Mouse (Mus musculus): Measurements from ENCODE around the gene Mier1. TPM values are rescaled to one million over a fixed set of nuclear protein-coding genes. Genes with fewer than 3 reads are reported as not detected.

Mier1 gene
- 10 to 100 TPM; 41.1 to 43.6 TPM for total RNA-seq (2021)

- DNase-seq (ENCODE audit: low spot score in 2 of 2) = peak; percentile 95 to 97
Measured at GRCm38 (mm10) chr4:103114184-103115111, at the start of gene Mier1, which contains the start of gene Wdr78. Gene Mier1, plus strand, starts transcription at chr4:103114390. Gene Wdr78, minus strand, starts transcription at chr4:103114555.

GRCm38 (mm10) chr4:103064421-103064820, 49.8 kb upstream of the Mier1 start:
- DNase-seq (ENCODE audit: low spot score in 2 of 2) = no peak
- intact Hi-C loops (cut with DNase I) = no loop called here

More at GRCm38 (mm10) chr4:103114184-103115111, at the start of gene Mier1, which contains the start of gene Wdr78:
- intact Hi-C loops (cut with DNase I) = loop anchor here (10.0 kb wide), 1 partner anchor 130 kb away; no protein-coding TSS in a partner anchor

- no peak for DNase-seq (ENCODE audit: low spot score in 2 of 2)
- intact Hi-C loops (cut with DNase I) = no loop called here
Measured at GRCm38 (mm10) chr4:103064976-103065375, 49.2 kb upstream of the Mier1 start.

GRCm38 (mm10) chr4:103067906-103068655, 46.1 kb upstream of the Mier1 start:
- DNase-seq (ENCODE audit: low spot score in 2 of 2) = no peak
- intact Hi-C loops (cut with DNase I) = no loop called here

DNA sequence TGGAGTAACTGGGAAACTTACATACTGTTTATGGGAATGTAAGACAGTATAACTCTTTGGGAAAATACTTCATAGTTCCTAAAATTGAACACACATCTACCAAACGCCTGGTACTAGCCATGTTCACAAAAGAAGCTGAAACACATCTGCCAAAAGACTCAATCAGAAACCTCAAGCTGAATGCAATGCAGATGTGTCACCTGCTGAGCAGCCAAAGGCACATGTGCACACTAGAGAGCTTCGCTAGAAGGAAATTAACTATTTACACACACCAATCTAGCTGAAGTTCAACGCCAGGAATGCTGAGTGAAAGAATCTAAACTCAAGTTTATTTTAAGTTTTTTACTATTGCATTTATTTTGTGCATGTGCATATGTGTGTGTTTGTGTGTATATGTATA, 43.6 kb upstream of the Mier1 start:
- DNase-seq (ENCODE audit: low spot score in 2 of 2) = no peak
- intact Hi-C loops (cut with DNase I) = no loop called here

- intact Hi-C loops (cut with DNase I) = no loop called here
- DNase-seq (ENCODE audit: low spot score in 2 of 2) = no peak
Measured at GRCm38 (mm10) chr4:103085237-103085636, 29.0 kb upstream of the Mier1 start.

- intact Hi-C loops (cut with DNase I) = no loop called here
- no peak for DNase-seq (ENCODE audit: low spot score in 2 of 2)
Measured at GRCm38 (mm10) chr4:103095921-103096320, 18.3 kb upstream of the Mier1 start.

DNA sequence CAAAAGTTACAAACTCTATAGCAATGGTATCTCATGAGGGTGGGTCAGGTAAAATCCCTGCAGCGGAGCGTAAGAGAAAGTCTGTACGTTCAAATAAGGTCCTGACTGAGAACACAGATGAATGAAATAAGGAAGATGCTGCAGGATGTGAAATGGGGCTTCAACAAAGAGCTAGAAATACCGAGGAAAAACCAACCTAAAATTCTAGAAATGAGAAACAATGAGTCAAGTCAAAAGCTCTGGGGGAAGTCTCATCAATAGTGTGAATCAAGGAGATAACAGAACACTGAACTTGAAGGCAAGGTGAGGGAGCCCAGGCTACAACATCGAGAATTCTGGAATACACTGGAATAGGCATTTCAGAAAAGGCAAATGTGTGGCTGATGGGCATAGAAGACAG, 15.7 kb upstream of the Mier1 start:
- intact Hi-C loops (cut with DNase I) = no loop called here
- no peak for DNase-seq (ENCODE audit: low spot score in 2 of 2)

- DNase-seq (ENCODE audit: low spot score in 2 of 2) = no peak
- intact Hi-C loops (cut with DNase I) = loop anchor here (10.0 kb wide), 1 partner anchor 128 kb away; no protein-coding TSS in a partner anchor
Measured at GRCm38 (mm10) chr4:103112651-103113050, 1.5 kb upstream of the Mier1 start.

DNA sequence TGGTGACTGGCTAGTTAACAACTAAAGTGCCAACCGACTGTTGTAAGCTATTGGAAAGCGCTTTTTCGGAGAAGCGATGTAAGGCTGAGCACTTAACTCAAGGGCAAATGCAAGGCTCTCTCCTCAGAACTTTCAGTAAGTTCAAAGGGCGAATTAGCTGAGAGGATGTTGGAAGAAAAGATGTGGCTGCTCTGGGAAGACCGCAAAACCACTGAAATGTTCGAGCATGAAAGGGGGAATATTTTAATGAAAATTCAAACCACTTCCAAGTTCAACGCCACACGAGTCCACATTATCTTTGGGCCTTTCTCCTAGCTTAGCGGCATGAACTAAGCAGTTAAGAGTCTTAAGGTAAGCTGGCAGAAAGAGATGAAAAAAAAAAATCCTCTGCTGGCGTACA, 788 bp upstream of the Mier1 start:
- no peak for DNase-seq (ENCODE audit: low spot score in 2 of 2)
- intact Hi-C loops (cut with DNase I) = loop anchor here (10.0 kb wide), 1 partner anchor 129 kb away; no protein-coding TSS in a partner anchor

- intact Hi-C loops (cut with DNase I) = loop anchor here (10.0 kb wide), 1 partner anchor 134 kb away; no protein-coding TSS in a partner anchor
- no peak for DNase-seq (ENCODE audit: low spot score in 2 of 2)
Measured at GRCm38 (mm10) chr4:103118888-103119228, 4.7 kb downstream of the Mier1 start.

GRCm38 (mm10) chr4:103119229-103120027, 5.2 kb downstream of the Mier1 start:
- intact Hi-C loops (cut with DNase I) = loop anchor here (10.0 kb wide), 1 partner anchor 135 kb away; no protein-coding TSS in a partner anchor
- DNase-seq (ENCODE audit: low spot score in 2 of 2) = peak; percentile 73 to 85

- intact Hi-C loops (cut with DNase I) = no loop called here
- DNase-seq (ENCODE audit: low spot score in 2 of 2) = no peak
Measured at GRCm38 (mm10) chr4:103120028-103120384, 5.8 kb downstream of the Mier1 start.

GRCm38 (mm10) chr4:103120395-103120794, 6.2 kb downstream of the Mier1 start:
- intact Hi-C loops (cut with DNase I) = no loop called here
- DNase-seq (ENCODE audit: low spot score in 2 of 2) = no peak

DNA sequence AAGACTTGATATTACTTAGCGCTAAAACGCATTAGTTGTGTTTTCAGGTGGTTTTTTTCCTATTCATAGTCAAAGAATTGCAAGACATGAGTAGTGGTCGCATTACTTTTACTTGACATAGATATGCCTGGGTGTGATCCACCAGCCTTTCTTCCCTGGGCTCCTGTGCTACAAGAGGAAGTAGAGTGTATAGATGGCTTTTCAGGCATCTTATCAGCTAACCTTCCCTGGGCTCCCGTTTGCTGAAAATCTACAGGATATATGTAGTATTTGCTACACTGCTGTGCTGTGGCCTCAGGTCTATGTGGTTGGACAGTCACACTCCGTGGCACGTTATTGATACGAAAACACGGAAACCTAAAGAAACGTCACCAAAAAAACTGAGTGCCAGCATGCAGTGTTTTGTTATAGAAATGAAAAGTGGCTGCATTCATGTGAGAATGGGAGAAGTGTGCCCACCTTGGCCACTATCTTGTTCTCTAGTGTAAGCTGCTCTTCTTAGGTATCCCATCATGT, 6.7 kb downstream of the Mier1 start:
- no peak for DNase-seq (ENCODE audit: low spot score in 2 of 2)
- intact Hi-C loops (cut with DNase I) = no loop called here

DNA sequence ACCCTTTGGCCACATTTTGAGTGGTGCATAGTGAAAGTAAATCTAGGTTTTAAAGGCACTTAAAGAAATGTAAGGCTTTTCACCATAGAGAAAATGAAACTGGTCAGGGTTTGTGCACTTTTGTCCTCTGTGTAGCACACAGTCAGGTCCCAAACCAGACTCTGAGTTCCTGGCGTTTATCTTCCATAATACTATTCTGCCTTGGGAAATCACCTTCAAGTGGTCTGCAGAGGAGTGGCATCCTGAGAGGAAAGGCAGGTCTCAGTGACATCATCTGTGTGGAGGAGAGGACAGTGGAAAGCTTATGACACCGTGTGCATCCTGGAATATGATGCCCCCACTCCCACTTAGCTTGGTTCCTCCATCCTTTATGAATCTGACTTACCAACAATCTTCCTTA, 8.9 kb downstream of the Mier1 start:
- intact Hi-C loops (cut with DNase I) = no loop called here
- DNase-seq (ENCODE audit: low spot score in 2 of 2) = no peak

- DNase-seq (ENCODE audit: low spot score in 2 of 2) = no peak
- intact Hi-C loops (cut with DNase I) = no loop called here
Measured at GRCm38 (mm10) chr4:103123606-103124005, 9.4 kb downstream of the Mier1 start.

- intact Hi-C loops (cut with DNase I) = no loop called here
Measured at GRCm38 (mm10) chr4:103126533-103126932, 12.3 kb downstream of the Mier1 start.

GRCm38 (mm10) chr4:103136946-103137345, 22.8 kb downstream of the Mier1 start:
- no peak for DNase-seq (ENCODE audit: low spot score in 2 of 2)

More at GRCm38 (mm10) chr4:103126533-103126932, 12.3 kb downstream of the Mier1 start:
- DNase-seq (ENCODE audit: low spot score in 2 of 2) = no peak

More at GRCm38 (mm10) chr4:103136946-103137345, 22.8 kb downstream of the Mier1 start:
- intact Hi-C loops (cut with DNase I) = no loop called here
